Mouse (Mus musculus): ENCODE data around the gene Rassf8. TPM values are rescaled to one million over a fixed set of nuclear protein-coding genes. Genes with fewer than 3 reads are reported as not detected.
A peak's percentile ranks its signal among the peaks of the same experiment; 100 is the strongest.

The Rassf8 gene
- polyA plus RNA-seq, 1 experiment from 2014 or later: 7.4 TPM

DNA sequence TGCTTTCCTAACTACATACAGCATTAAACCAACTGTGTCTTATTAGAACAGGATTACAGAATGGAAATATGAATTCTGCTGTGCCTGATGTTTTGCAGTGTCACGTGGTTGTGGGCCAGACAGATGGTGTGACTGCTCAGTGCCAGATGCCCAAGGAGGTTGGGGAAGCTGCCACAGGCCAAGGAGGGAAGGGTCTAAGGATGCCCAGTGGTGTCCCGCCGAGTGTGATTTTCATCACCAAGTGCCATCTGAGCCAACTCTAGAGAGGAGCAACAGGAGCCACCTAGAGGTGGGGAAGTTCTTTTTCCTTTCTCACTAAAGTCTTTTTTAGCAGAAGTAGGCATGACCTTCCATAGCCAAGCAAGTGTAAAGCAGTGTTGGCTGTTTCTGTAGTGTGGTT is 3.8 kb downstream of the Rassf8 start:
- Histone ChIP-seq H3K4me1 (peaks cover 63% of the 10 kb centered on the region), H3K9me3 (no peaks in the 10 kb centered on the region), H3K4me3 (no peak overlapping the region), H3K27ac (replicated peaks) (no peak overlapping the region), H3K4me2 (no peak overlapping the region), H3K36me3 (peaks cover 15% of the 10 kb centered on the region), H3K27me3 (replicated peaks) (no peaks in the 10 kb centered on the region), H3K9ac (no peak overlapping the region)
- ATAC-seq (ENCODE audit: extremely low read depth, insufficient number of reproducible peaks, low FRiP score, low TSS enrichment): no peak
- WGBS: 79% methylated on average over 3 of the region's 3 CpGs

DNA sequence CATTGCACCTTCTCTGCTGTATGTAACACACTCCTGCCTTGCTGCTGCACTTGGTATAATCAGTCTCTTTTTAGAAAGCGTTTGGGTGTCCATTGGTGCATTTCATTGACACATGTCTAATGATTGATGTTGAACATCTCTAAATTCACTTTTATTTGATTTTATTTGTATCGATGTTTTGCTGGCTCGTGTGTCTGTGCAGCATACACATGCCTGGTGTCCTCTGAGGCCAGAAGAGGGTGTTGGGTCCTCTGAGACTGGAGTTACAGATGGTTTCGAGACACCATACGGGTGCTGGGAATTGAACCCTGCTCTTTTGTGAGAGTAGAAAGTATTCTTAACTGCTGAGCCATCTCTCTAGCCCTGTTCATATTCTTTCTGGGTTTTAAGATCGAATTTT is 6.7 kb downstream of the Rassf8 start:
- ATAC-seq (ENCODE audit: extremely low read depth, insufficient number of reproducible peaks, low FRiP score, low TSS enrichment): no peak
- no peak overlapping the region for H3K4me2 ChIP-seq
- H3K27ac ChIP-seq (replicated peaks): peak overlapping the region; percentile 26
- H3K27me3 ChIP-seq (replicated peaks): no peaks in the 10 kb centered on the region
- H3K4me3 ChIP-seq: no peak overlapping the region
- H3K9me3 ChIP-seq: no peaks in the 10 kb centered on the region
- no peak overlapping the region for H3K9ac ChIP-seq
- WGBS: 74% methylated on average over 6 of the region's 6 CpGs
- H3K4me1 ChIP-seq: peaks cover 84% of the 10 kb centered on the region
- peaks cover 15% of the 10 kb centered on the region for H3K36me3 ChIP-seq

DNA sequence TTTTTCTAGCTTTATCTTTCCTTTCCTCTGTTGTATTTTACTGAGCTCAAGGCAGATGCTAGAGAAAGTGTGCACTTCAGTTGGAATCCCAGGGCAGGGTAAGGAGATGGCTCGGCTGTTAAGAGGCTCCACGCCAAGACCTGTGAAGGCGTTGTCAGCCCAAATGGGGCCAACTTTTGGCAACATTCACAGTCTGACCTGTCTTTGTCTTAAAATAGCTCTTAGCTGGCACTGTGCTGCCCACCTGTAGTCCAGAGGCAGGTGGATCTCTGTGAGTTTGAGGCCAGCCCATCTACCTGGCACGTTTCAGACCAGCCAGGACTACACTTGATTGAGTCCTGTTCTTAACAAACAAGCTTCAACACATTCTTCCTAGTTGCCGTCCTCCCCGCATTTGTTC is 7.9 kb downstream of the Rassf8 start:
- Histone ChIP-seq H3K27ac (replicated peaks) (0 out of 2 replicates have a peak overlapping the region, but pooled peaks have one; percentile 9), H3K9ac (no peak overlapping the region), H3K9me3 (no peaks in the 10 kb centered on the region), H3K4me2 (no peak overlapping the region), H3K27me3 (replicated peaks) (no peaks in the 10 kb centered on the region), H3K4me1 (peaks cover 84% of the 10 kb centered on the region), H3K4me3 (no peak overlapping the region), H3K36me3 (peaks cover 15% of the 10 kb centered on the region)
- no peak for ATAC-seq (ENCODE audit: extremely low read depth, insufficient number of reproducible peaks, low FRiP score, low TSS enrichment)
- WGBS: 56% methylated on average over 6 of the region's 6 CpGs

DNA sequence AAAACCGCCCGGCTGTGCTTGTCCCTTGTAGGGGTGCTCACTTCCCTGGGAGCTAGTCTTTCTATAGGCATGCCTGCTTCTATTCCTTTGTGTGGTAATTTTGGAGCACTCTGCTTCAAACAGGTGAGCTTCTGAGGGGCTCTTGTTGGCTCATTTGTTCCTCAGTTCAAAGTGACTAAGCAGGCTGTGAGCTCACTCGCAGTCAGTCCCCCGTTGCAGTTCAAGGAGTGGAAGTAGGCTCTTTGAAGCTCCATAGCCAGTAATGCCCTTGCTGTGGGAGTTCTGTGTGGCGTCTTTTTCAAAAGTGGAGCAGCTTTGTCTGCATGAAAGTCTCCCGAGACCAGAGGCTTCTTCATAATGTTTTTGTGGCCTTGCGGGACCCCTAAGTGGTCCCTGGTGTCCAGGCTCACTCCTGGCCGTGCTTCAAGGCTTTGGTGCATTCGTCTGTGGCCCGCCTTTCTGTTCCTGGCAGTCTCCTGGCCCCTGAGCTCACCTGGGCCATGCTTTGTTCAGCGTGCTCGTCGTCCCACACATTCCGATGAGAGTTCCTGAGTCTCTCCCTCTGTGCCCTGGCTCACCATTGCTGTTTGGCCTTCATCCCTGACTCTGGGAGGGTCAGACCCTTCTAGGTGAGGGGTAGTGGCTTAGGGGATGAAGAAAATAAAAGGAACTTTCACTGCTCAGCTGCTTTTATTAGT is 9.5 kb downstream of the Rassf8 start:
- WGBS: 59% methylated on average over 14 of the region's 14 CpGs
- no peaks in the 10 kb centered on the region for H3K9me3 ChIP-seq
- no peak overlapping the region for H3K4me3 ChIP-seq
- no peak for ATAC-seq (ENCODE audit: extremely low read depth, insufficient number of reproducible peaks, low FRiP score, low TSS enrichment)
- no peak overlapping the region for H3K4me2 ChIP-seq
- peaks cover 3% of the 10 kb centered on the region for H3K36me3 ChIP-seq
- no peaks in the 10 kb centered on the region for H3K27me3 ChIP-seq (replicated peaks)
- H3K9ac ChIP-seq: peak overlapping the region; percentile 47; the same call in 1 of the 2 replicates
- H3K4me1 ChIP-seq: peaks cover 92% of the 10 kb centered on the region
- 0 out of 2 replicates have a peak overlapping the region, but pooled peaks have one; percentile 3 for H3K27ac ChIP-seq (replicated peaks)

DNA sequence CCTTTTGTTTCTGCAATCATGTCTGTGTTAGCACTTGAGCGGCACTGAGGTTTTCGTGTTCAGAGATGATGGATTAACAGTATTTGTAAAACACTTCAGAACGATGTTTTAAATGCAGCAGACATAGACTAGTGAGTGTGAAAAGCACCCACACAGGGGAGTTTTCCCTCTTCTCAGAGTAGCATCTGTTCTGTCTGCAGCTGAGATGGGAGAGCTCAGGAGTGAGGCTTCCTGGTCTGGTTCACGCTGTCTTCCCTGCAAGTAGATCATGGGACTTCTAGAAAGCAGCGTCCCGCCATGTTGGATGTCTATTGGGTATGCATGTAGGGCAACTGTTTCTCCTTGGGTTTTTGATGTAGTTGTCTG is 10.1 kb downstream of the Rassf8 start:
- ATAC-seq (ENCODE audit: extremely low read depth, insufficient number of reproducible peaks, low FRiP score, low TSS enrichment): no peak
- no peak overlapping the region for H3K27ac ChIP-seq (replicated peaks)
- WGBS: 76% methylated on average over 6 of the region's 6 CpGs

DNA sequence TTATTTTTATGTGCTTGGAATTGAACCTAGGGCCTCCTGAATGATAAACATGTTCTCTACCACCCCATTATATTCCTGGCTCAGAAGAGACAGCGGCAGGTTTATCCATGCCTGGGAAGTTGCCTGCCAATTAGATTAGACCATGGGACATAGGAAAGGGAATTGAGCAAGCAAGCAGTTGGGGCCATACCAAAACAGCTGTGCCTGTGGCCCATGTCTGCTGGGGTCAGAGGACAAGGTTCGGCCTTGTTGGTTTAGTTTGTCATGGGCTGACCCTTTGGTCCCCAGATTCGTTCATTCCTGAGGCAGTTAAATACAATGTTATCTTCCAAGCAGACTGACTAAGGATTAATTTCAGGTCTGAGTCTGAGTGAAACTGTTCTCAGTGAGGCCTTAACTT is 10.8 kb downstream of the Rassf8 start:
- 58% methylated on average over 3 of the region's 3 CpGs for WGBS
- H3K27me3 ChIP-seq (replicated peaks): no peaks in the 10 kb centered on the region
- H3K4me3 ChIP-seq: no peak overlapping the region
- H3K27ac ChIP-seq (replicated peaks): 0 out of 2 replicates have a peak overlapping the region, but pooled peaks have one; percentile 21
- ATAC-seq (ENCODE audit: extremely low read depth, insufficient number of reproducible peaks, low FRiP score, low TSS enrichment): no peak
- no peak overlapping the region for H3K4me2 ChIP-seq
- H3K36me3 ChIP-seq: no peaks in the 10 kb centered on the region; the same call in 1 of the 2 replicates
- H3K9me3 ChIP-seq: no peaks in the 10 kb centered on the region
- no peak overlapping the region for H3K9ac ChIP-seq
- peaks cover 99% of the 10 kb centered on the region for H3K4me1 ChIP-seq

More for the DNA sequence above, 10.1 kb downstream of the Rassf8 start:
- Histone ChIP-seq H3K4me1 (peaks cover 97% of the 10 kb centered on the region), H3K4me2 (no peak overlapping the region), H3K27me3 (replicated peaks) (no peaks in the 10 kb centered on the region), H3K9me3 (no peaks in the 10 kb centered on the region), H3K9ac (peak overlapping the region; percentile 47; the same call in 1 of the 2 replicates), H3K4me3 (no peak overlapping the region), H3K36me3 (no peaks in the 10 kb centered on the region; the same call in 1 of the 2 replicates)

DNA sequence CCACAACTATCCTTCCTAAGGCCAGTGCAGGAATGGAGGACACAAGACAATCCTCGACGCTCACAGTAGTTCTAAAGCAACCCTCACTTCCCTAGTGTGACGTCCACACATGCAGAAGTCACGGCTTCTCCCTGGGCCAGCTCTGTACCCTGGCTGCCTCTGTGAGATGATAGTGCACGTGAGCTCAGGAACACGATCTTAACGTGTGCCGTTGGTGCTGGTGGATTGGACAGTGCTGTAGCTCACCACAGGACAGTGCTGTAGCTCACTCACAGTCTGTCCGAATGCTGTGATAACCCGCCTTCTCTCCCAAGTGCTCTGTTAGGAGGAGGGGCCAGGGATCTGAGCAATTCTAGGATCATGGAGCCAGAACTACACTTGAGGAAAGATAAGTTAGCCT is 12.1 kb downstream of the Rassf8 start:
- H3K4me1 ChIP-seq: peaks cover 99% of the 10 kb centered on the region
- ATAC-seq (ENCODE audit: extremely low read depth, insufficient number of reproducible peaks, low FRiP score, low TSS enrichment): no peak
- H3K9me3 ChIP-seq: no peaks in the 10 kb centered on the region
- H3K27ac ChIP-seq (replicated peaks): peak overlapping the region; percentile 95
- no peaks in the 10 kb centered on the region for H3K36me3 ChIP-seq
- H3K9ac ChIP-seq: peak overlapping the region; percentile 47
- no peaks in the 10 kb centered on the region for H3K27me3 ChIP-seq (replicated peaks)
- H3K4me3 ChIP-seq: no peak overlapping the region
- no peak overlapping the region for H3K4me2 ChIP-seq
- WGBS: 29% methylated on average over 10 of the region's 10 CpGs

DNA sequence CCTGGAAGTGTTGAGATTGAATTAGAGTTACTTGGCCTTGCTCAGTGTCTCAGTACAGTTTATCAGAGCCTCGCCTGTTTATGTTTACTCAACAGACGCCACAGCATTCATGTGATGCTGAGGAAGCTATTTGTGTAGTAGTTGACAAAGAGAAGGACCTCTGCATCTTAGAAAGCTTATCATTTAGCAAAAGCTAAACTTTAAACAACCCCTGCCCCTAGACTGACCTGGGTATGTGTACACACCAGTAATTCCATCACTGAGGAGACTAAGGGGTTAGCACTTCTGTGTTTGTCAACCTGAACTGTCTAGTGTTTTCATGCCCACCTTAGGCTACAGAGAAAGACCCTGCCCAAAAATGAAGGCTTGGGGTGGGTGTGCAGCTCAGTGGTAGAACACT is 12.9 kb downstream of the Rassf8 start:
- no peaks in the 10 kb centered on the region for H3K36me3 ChIP-seq
- ATAC-seq (ENCODE audit: extremely low read depth, insufficient number of reproducible peaks, low FRiP score, low TSS enrichment): no peak
- no peak overlapping the region for H3K4me2 ChIP-seq
- no peak overlapping the region for H3K4me3 ChIP-seq
- H3K4me1 ChIP-seq: peaks cover 100% of the 10 kb centered on the region
- peak overlapping the region; percentile 95 for H3K27ac ChIP-seq (replicated peaks)
- H3K27me3 ChIP-seq (replicated peaks): no peaks in the 10 kb centered on the region
- peak overlapping the region; percentile 35 for H3K9ac ChIP-seq
- WGBS: 65% methylated on average over 2 of the region's 2 CpGs
- no peaks in the 10 kb centered on the region for H3K9me3 ChIP-seq

GRCm38 (mm10) chr6:145760246-145761016 is 13.9 kb downstream of the Rassf8 start:
- 0 out of 2 replicates have a peak overlapping the region, but pooled peaks have one; percentile 44 for H3K9ac ChIP-seq
- no peaks in the 10 kb centered on the region for H3K36me3 ChIP-seq
- peak overlapping the region; percentile 95 for H3K27ac ChIP-seq (replicated peaks)
- H3K4me3 ChIP-seq: no peak overlapping the region
- ATAC-seq (ENCODE audit: extremely low read depth, insufficient number of reproducible peaks, low FRiP score, low TSS enrichment): no peak
- peak overlapping the region; percentile 14; the same call in 1 of the 2 replicates for H3K4me2 ChIP-seq
- H3K4me1 ChIP-seq: peaks cover 100% of the 10 kb centered on the region
- H3K9me3 ChIP-seq: no peaks in the 10 kb centered on the region
- H3K27me3 ChIP-seq (replicated peaks): no peaks in the 10 kb centered on the region
- 26% methylated on average over 4 of the region's 4 CpGs for WGBS

GRCm38 (mm10) chr6:145761151-145761935 is 14.8 kb downstream of the Rassf8 start:
- Histone ChIP-seq H3K4me2 (no peak overlapping the region), H3K4me3 (no peak overlapping the region), H3K36me3 (no peaks in the 10 kb centered on the region), H3K9ac (peak overlapping the region; percentile 11; the same call in 1 of the 2 replicates), H3K4me1 (peaks cover 99% of the 10 kb centered on the region), H3K9me3 (no peaks in the 10 kb centered on the region), H3K27me3 (replicated peaks) (no peaks in the 10 kb centered on the region), H3K27ac (replicated peaks) (peak overlapping the region; percentile 95)
- 50% methylated on average over 3 of the region's 3 CpGs for WGBS
- ATAC-seq (ENCODE audit: extremely low read depth, insufficient number of reproducible peaks, low FRiP score, low TSS enrichment): no peak

DNA sequence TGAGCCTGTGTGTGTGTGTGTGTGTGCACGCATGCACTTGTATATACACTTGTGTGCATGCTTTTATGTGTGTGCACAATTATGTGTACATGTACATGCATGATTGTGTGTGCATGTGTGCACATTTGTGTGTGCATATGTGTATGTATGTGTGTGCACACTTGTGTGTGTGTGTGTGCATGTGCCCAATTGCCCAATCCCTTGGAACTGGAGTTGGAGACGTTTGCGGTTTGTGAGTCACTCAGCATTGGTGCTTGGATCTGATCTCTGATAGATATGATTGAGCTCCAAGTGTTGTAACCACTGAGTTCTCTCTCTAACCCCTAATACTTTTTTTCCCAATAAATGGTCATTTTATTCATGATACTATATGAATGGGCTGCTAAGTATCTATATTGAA is 15.5 kb downstream of the Rassf8 start:
- Histone ChIP-seq H3K27ac (replicated peaks) (no peak overlapping the region), H3K4me2 (no peak overlapping the region), H3K4me3 (no peak overlapping the region), H3K9ac (no peak overlapping the region), H3K4me1 (peaks cover 99% of the 10 kb centered on the region), H3K36me3 (no peaks in the 10 kb centered on the region), H3K9me3 (no peaks in the 10 kb centered on the region), H3K27me3 (replicated peaks) (no peaks in the 10 kb centered on the region)
- ATAC-seq (ENCODE audit: extremely low read depth, insufficient number of reproducible peaks, low FRiP score, low TSS enrichment): no peak
- 83% methylated on average over 3 of the region's 3 CpGs for WGBS
